Mouse (Mus musculus) adrenal gland, postnatal 0 days (tissue): ENCODE results near the gene Ighmbp2. TPM values are rescaled to one million over a fixed set of nuclear protein-coding genes. Genes with fewer than 3 reads are reported as not detected.

Experiments
- microRNA-seq: library from miRNA; unstranded; fragments of <30 nt; microRNA quantifications from one replicate; pipeline ENCODE4, GENCODE M21; 2016; ENCODE audit warnings: borderline replicate concordance; ENCODE audit not compliant: insufficient number of aligned reads
- polyA plus RNA-seq: library from polyadenylated mRNA; unstranded; fragments of >200 nt; fragmentation: Nextera tagmentation; extraction: Ambion mirVana; gene quantifications from 2 replicates; pipeline ENCODE4 v1.2.1, GENCODE M21; 2015

The Ighmbp2 gene
- polyA plus RNA-seq: 4.2 and 5.9 TPM in 2 replicates

DNA sequence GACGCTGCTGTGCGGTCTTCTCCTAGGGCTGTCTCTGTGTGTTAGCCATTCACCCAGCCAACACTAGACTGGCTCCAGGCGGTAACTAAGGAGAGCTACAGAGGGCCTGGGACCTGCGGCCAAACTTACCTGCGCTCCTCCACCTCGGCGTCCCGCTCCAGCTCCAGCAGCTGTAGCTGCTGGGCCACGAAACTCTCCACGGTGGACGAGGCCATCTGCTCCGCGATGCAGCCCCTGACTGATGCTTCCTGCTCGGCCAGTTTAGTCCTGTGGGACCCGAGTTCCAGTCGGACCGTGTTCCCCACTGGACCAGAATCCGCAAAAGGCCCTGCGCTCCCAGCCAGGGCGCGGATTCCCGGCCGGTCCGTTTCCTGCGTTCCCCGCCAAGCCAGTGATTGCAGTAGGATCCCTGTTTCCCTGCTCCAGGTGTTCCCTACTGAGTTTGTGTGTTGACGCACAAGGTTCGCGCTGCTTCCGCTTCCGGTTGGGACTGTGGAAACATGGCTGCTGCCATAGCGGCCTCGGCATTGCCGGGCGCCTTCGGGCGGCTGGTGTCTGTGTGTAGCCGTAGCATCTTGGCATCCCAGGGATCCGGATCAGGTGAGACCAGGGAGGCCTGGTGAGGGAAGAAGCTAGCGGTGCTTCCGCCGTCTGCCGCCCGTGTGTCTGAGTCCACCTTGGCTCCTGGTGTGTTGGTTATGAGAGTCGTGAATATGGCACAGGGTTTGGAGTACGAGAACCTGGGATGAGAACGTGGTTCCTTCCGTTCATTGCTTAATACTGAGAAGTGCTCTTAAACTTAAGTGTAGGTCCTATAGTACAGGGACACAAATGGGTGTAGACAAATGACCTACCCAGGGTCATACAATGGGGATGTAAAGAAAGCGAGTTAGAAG, at the start of gene Ighmbp2, which contains the start of gene Mrpl21:
TSS of gene Ighmbp2 (minus strand) at position 446 of the 896 bp plus-strand sequence.
TSS of gene Mrpl21 (plus strand) at position 330 of the 896 bp plus-strand sequence.

DNA sequence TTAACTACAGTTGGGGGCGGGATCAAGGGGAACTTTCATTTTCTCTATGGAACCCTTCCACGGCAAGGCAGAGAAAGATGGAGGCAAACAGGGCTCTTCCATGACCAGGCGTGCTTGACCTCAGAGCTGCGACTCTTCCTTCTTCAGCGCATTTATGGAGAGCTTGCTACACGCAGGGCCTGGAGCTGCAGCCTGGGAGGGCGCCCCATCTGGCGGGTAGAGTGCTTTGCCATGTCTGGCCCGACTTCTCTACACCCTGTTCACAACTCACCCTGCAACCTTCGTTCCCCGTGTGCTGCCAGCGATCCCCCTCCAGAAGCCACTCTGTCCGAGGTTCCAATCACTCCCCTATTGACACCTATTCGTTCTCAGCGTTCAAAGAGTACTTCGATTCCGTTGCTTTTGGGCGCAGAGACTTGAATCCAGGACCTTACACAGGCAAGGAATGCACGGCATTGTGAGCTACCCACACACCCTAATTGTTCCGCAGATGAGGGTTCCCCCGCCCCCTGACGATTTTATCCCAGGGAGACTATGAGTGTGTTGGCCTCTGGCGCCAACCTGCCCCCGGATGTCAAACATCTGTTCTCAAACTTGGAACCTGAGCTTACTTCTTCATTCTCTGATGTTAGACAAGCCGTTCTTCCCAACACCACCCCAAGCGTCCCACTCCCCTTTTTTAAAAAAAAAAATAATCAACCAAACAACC, 39.6 kb upstream of the Ighmbp2 start, which contains the start of gene Cpt1a:
TSS of gene Cpt1a (plus strand) at position 74 of the 709 bp plus-strand sequence.

Small RNA genes lying within 50 kb of the gene (microRNA-seq; reads per million reads assigned to microRNA genes)
- gene Mir6984: not detected

Other genes starting within 250 kb of the Ighmbp2 start
- gene Mrpl21, start 116 bp downstream of the Ighmbp2 start, polyA plus RNA-seq: 109 and 117 TPM in 2 replicates
- gene Cpt1a, start 39.3 kb upstream of the Ighmbp2 start, polyA plus RNA-seq: 57.9 and 95.2 TPM in 2 replicates
- gene Tesmin, start 105.8 kb upstream of the Ighmbp2 start, polyA plus RNA-seq: 1.3 and 2.5 TPM in 2 replicates
- gene Gal, start 131.5 kb upstream of the Ighmbp2 start, polyA plus RNA-seq: 17.8 and 30.9 TPM in 2 replicates